In genomic region chr5:100236277-100236676, GRCm38 (mm10) we compare ENCODE assay signal across 15 mouse cellular contexts.
"Had no signal": no experiment of that assay in that cellular context is flagged by ENCODE, and none has a peak within 500 bp of the region (broad histone marks: within the 10 kb centered on the region; RNA-seq: fewer than 3 reads in every experiment).

No protein-coding gene starts in this region.

- ATAC-seq: midbrain, embryonic 16.5 days had no signal

- H3K4me2 ChIP-seq: midbrain, embryonic 12.5 days; neural tube, embryonic 13.5 days; stomach, embryonic 15.5 days had no signal

- H3K9me3 ChIP-seq: midbrain, embryonic 10.5 days; midbrain, embryonic 12.5 days; neural tube, embryonic 13.5 days; stomach, embryonic 15.5 days had no signal

- H3K27ac ChIP-seq: liver, embryonic 14.5 days; midbrain, embryonic 10.5 days; midbrain, embryonic 12.5 days; neural tube, embryonic 13.5 days; stomach, embryonic 15.5 days had no signal

- H3K36me3 ChIP-seq: midbrain, embryonic 10.5 days; midbrain, embryonic 12.5 days; neural tube, embryonic 13.5 days; stomach, embryonic 15.5 days had no signal

- DNase-seq: lung, adult 18-20 months; lung, postnatal 10 days; lung, postnatal 4 days; midbrain, embryonic 14.5 days; right cerebral cortex, postnatal 14 days; thymus, adult 18-20 months; thymus, postnatal 14 days; thymus, postnatal 36 days had no signal

- H3K9ac ChIP-seq: liver, embryonic 14.5 days; midbrain, embryonic 12.5 days; neural tube, embryonic 13.5 days; stomach, embryonic 15.5 days had no signal

- H3K4me1 ChIP-seq: neural tube, embryonic 13.5 days; stomach, embryonic 15.5 days had no signal

- H3K27me3 ChIP-seq: midbrain, embryonic 12.5 days; neural tube, embryonic 13.5 days; stomach, embryonic 15.5 days had no signal

- H3K4me3 ChIP-seq: midbrain, embryonic 10.5 days; midbrain, embryonic 12.5 days; myocyte; neural tube, embryonic 13.5 days; stomach, embryonic 15.5 days had no signal
